Mouse (Mus musculus) gastrocnemius, adult 2 months (tissue): ENCODE measurements around the gene Slc1a7. TPM values are rescaled to one million over a fixed set of nuclear protein-coding genes. Genes with fewer than 3 reads are reported as not detected.

Source experiments
- DNase-seq: peaks from one replicate; pipeline ENCODE4 v3.0.0; 2022
- H3K27ac ChIP-seq: fragments of 200-600 bp; 2 replicates; pipeline ENCODE4 v1.8.1; 2022; ENCODE audit warnings: mild to moderate bottlenecking
- H3K4me3 ChIP-seq: fragments of 200-600 bp; 2 replicates; pipeline ENCODE4 v1.8.1; 2022; ENCODE audit warnings: mild to moderate bottlenecking, moderate library complexity
- CTCF ChIP-seq: fragments of 200-600 bp; IDR thresholded peaks from 2 replicates; pipeline ENCODE4 v1.8.1; 2022; ENCODE audit warnings: antibody characterized with exemption, mild to moderate bottlenecking, moderate library complexity
- intact Hi-C: fragments of 180-260 bp; cut with DNase I; formaldehyde crosslinking; loops from one replicate; pipeline ENCODE4 v1.15.1; 2025
- long read RNA-seq, 2 experiments: library from polyadenylated mRNA; stranded (forward); transcript quantifications; one replicate each; pipeline ENCODE4 v2.0.0; 2021
- total RNA-seq, 2 experiments: library from RNA; stranded (reverse); gene quantifications; 2 replicates each; pipeline ENCODE4 v1.2.3; 2021

Gene Slc1a7
- under 1 TPM; 0.10 to 0.17 TPM for total RNA-seq
- long read RNA-seq, experiment 1, result 0 reads
- long read RNA-seq, experiment 2, partial matches to known transcripts, result 0 of 2 reads
- long read RNA-seq, experiment 2, other reads (novel, unspliced or antisense), result 2 of 2 reads

- intact Hi-C loops, result no loop called here
- TF ChIP-seq CTCF, result no peak
- H3K4me3 ChIP-seq, result no peak within 1 kb of the TSS
- no peak for DNase-seq
- H3K27ac ChIP-seq, result peak within 1 kb of the TSS; percentile 61; the same call in 1 of the 2 replicates
These were observed at the start of gene Slc1a7 for GRCm38 (mm10) chr4:107967966-107968682. Gene Slc1a7 (plus strand): TSS chr4:107968332.

GRCm38 (mm10) chr4:107920336-107920735, 47.8 kb upstream of the Slc1a7 start:
- no peak for TF ChIP-seq CTCF
- no peak for DNase-seq
- H3K4me3 ChIP-seq, result no peak overlapping the region
- intact Hi-C loops, result loop anchor here (10.0 kb wide), 2 partner anchors 154 to 384 kb away; partner anchors contain the start of gene Zyg11b
- H3K27ac ChIP-seq, result no peak overlapping the region; the same call in 1 of the 2 replicates

GRCm38 (mm10) chr4:107921152-107921695, 46.9 kb upstream of the Slc1a7 start:
- H3K4me3 ChIP-seq, result peak overlapping the region; percentile 91
- H3K27ac ChIP-seq, result peak overlapping the region; percentile 98; the same call in 1 of the 2 replicates
- no peak for DNase-seq
- intact Hi-C loops, result loop anchor here (10.0 kb wide), 2 partner anchors 154 to 384 kb away; partner anchors contain the start of gene Zyg11b
- TF ChIP-seq CTCF, result no peak

GRCm38 (mm10) chr4:107921952-107922351, 46.2 kb upstream of the Slc1a7 start:
- intact Hi-C loops, result loop anchor here (10.0 kb wide), 2 partner anchors 153 to 383 kb away; partner anchors contain the start of gene Zyg11b
- no peak for DNase-seq
- no peak for TF ChIP-seq CTCF
- Histone ChIP-seq H3K27ac (peak overlapping the region; percentile 98), H3K4me3 (peak overlapping the region; percentile 91)

GRCm38 (mm10) chr4:107923145-107923802, 44.9 kb upstream of the Slc1a7 start, which contains the start of gene Cpt2:
Gene Cpt2 (minus strand): TSS chr4:107923610.
- intact Hi-C loops, result loop anchor here (10.0 kb wide), 2 partner anchors 152 to 382 kb away; partner anchors contain the start of gene Zyg11b
- Histone ChIP-seq H3K4me3 (peak within 1 kb of the TSS; percentile 91), H3K27ac (peak within 1 kb of the TSS; percentile 98)
- peak; percentile 97 for DNase-seq
- peak; percentile 50 for TF ChIP-seq CTCF

- peak overlapping the region; percentile 98 for H3K27ac ChIP-seq
- DNase-seq, result no peak
- no peak for TF ChIP-seq CTCF
- H3K4me3 ChIP-seq, result peak overlapping the region; percentile 91
- intact Hi-C loops, result loop anchor here (10.0 kb wide), 2 partner anchors 151 to 381 kb away; partner anchors contain the start of gene Zyg11b
These were observed 44.3 kb upstream of the Slc1a7 start for GRCm38 (mm10) chr4:107923803-107924194.

GRCm38 (mm10) chr4:107928269-107928668, 39.9 kb upstream of the Slc1a7 start:
- intact Hi-C loops, result loop anchor here (10.0 kb wide), 2 partner anchors 147 to 377 kb away; partner anchors contain the start of gene Zyg11b
- no peak for TF ChIP-seq CTCF

GRCm38 (mm10) chr4:107928726-107929125, 39.4 kb upstream of the Slc1a7 start:
- Histone ChIP-seq H3K27ac (no peak overlapping the region), H3K4me3 (no peak overlapping the region)
- intact Hi-C loops, result loop anchor here (10.0 kb wide), 2 partner anchors 146 to 376 kb away; partner anchors contain the start of gene Zyg11b
- TF ChIP-seq CTCF, result no peak
- no peak for DNase-seq

More at GRCm38 (mm10) chr4:107928269-107928668, 39.9 kb upstream of the Slc1a7 start:
- Histone ChIP-seq H3K27ac (no peak overlapping the region), H3K4me3 (no peak overlapping the region)
- no peak for DNase-seq

- intact Hi-C loops, result loop anchor here (10.0 kb wide), 1 partner anchor 203 kb away; no protein-coding TSS in a partner anchor
- TF ChIP-seq CTCF, result no peak
- H3K27ac ChIP-seq, result no peak overlapping the region
- DNase-seq, result no peak
- H3K4me3 ChIP-seq, result no peak overlapping the region
These were observed 36.7 kb upstream of the Slc1a7 start for GRCm38 (mm10) chr4:107931453-107931852.

GRCm38 (mm10) chr4:107933239-107933638, 34.9 kb upstream of the Slc1a7 start:
- DNase-seq, result no peak
- intact Hi-C loops, result loop anchor here (10.0 kb wide), 1 partner anchor 202 kb away; no protein-coding TSS in a partner anchor
- TF ChIP-seq CTCF, result no peak
- Histone ChIP-seq H3K27ac (no peak overlapping the region), H3K4me3 (no peak overlapping the region)

GRCm38 (mm10) chr4:107935254-107935653, 32.9 kb upstream of the Slc1a7 start:
- no peak overlapping the region for H3K4me3 ChIP-seq
- intact Hi-C loops, result loop anchor here (10.0 kb wide), 1 partner anchor 200 kb away; no protein-coding TSS in a partner anchor

GRCm38 (mm10) chr4:107937338-107937737, 30.8 kb upstream of the Slc1a7 start:
- intact Hi-C loops, result loop anchor here (10.0 kb wide), 1 partner anchor 197 kb away; no protein-coding TSS in a partner anchor
- H3K27ac ChIP-seq, result no peak overlapping the region
- TF ChIP-seq CTCF, result peak; percentile 77
- peak; percentile 80 for DNase-seq
- H3K4me3 ChIP-seq, result no peak overlapping the region

More at GRCm38 (mm10) chr4:107935254-107935653, 32.9 kb upstream of the Slc1a7 start:
- DNase-seq, result no peak
- no peak for TF ChIP-seq CTCF
- no peak overlapping the region for H3K27ac ChIP-seq
